Mouse (Mus musculus) olfactory bulb, adult 2 months (tissue): Measurements from ENCODE around the gene Kitl. TPM values are rescaled to one million over a fixed set of nuclear protein-coding genes. Genes with fewer than 3 reads are reported as not detected.

Experiments used
- H3K27ac ChIP-seq: fragments of 200-500 bp; 2 replicates; pipeline ENCODE4 v1.5.1; 2012; ENCODE audit warnings: low read depth, low read length; ENCODE audit not compliant: insufficient read depth
- H3K4me1 ChIP-seq: fragments of 200-500 bp; 2 replicates; pipeline ENCODE4 v1.6.1; 2012; ENCODE audit warnings: low read length; ENCODE audit not compliant: control insufficient read depth, insufficient read depth
- H3K4me3 ChIP-seq: fragments of 200-500 bp; 2 replicates; pipeline ENCODE4 v1.5.1; 2012; ENCODE audit warnings: mild to moderate bottlenecking, low read depth, low read length, moderate library complexity; ENCODE audit not compliant: insufficient read depth
- CTCF ChIP-seq: fragments of 200-500 bp; IDR thresholded peaks from 2 replicates; pipeline ENCODE4 v1.5.1; 2012; ENCODE audit warnings: low read depth, mild to moderate bottlenecking, low read length, moderate library complexity; ENCODE audit not compliant: insufficient read depth
- POLR2A ChIP-seq: fragments of 200-500 bp; IDR thresholded peaks from 2 replicates; pipeline ENCODE4 v1.6.1; 2012; ENCODE audit warnings: mild to moderate bottlenecking, low read depth, low read length, moderate library complexity; ENCODE audit not compliant: insufficient read depth
- WGBS: fragments of 180-500 bp; shearing (Covaris S2); methylation state at CpG from one replicate; pipeline ENCODE4 v1.1.7; 2018; 5-methylcytosine and 5-hydroxymethylcytosine counted together
- polyA plus RNA-seq: library from polyadenylated mRNA; stranded (reverse); fragments of >200 nt; gene quantifications from 2 replicates; pipeline ENCODE4 v1.2.4, GENCODE M21; 2012; ENCODE audit warnings: low replicate concordance; ENCODE audit not compliant: missing spikeins, insufficient read depth, insufficient read length

The Kitl gene
- polyA plus RNA-seq, 1 experiment, result not detected

DNA sequence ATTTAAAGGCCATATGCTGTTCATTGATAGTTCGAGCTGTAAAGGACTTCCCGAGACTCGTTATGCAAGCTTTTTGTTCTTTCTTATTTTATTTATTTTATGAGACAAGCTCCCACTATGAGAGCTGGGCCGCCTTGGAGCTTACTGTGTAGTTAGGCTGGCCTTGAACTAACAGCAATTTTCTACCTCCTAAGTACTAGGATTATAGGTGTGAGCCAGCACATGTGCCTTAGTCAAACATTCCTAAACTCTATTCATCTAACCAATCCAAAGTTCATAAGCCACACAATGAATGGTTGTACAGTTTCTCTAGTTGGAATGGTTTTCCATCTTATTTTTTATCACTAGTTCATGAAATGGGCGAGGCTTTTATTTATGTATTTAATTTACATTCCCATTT lies 28.3 kb downstream of the Kitl start:
- H3K4me1 ChIP-seq, result no peaks in the 10 kb centered on the region
- WGBS, result 96% methylated on average over 5 of the region's 5 CpGs
- H3K4me3 ChIP-seq, result no peak overlapping the region
- TF ChIP-seq POLR2A (no peak), CTCF (no peak)
- no peak overlapping the region for H3K27ac ChIP-seq

- H3K4me1 ChIP-seq, result no peaks in the 10 kb centered on the region
- 98% methylated on average over 6 of the region's 6 CpGs for WGBS
Observed at GRCm38 (mm10) chr10:100044153-100044552, 28.7 kb downstream of the Kitl start.

DNA sequence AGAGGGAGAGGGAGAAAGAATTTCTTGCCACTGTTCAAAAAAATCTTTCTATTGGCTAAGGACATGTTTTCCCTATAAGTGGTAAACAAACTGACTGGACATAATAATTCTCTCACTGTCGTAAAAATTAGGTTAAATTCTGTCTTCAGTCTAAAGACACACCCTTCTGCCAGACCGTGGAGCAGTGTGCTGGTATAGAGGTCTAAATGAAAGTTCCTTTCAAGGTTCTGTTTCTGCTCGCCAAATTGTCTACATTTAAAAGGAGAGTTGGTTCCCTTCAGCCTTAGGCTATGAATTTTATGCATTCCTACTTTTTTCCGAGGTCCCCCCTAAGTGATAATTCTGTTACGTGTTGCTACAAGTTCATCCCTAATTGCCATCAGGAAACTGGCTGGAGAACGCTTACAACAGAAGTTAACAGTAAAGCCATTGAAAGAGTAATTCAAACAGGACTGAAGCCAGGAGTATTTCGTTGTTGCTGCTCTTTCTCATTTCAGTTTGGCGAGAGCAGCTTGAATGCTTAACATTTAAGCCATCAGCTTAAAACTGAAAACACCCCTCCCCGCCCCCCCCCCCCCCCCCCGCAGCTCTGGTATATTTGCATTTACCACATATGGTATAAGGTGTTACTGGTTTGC lies 35.8 kb downstream of the Kitl start:
- WGBS, result 22% methylated on average over 10 of the region's 10 CpGs
- Histone ChIP-seq H3K27ac (no peak overlapping the region), H3K4me3 (no peak overlapping the region)

More at GRCm38 (mm10) chr10:100044153-100044552, 28.7 kb downstream of the Kitl start:
- H3K4me3 ChIP-seq, result no peak overlapping the region
- no peak for TF ChIP-seq CTCF
- TF ChIP-seq POLR2A, result no peak
- H3K27ac ChIP-seq, result no peak overlapping the region

DNA sequence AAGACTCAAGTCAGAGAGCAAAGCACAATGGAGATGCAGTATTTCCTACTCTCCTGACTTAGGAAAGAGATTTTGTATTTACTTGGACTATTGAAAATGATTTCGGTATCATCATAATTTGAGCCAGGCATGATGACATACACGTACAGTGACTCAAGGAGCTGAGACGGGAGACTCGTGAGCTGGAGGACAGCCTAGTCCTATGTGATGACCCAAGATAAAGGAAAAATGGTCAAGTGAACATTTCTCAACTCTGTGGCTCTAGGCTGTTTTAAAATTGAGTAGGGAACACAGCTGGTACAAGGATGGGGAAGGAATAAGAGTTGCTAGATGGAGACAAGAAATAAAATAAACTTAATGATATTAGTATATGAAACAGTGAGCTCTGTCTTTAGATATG lies 37.0 kb downstream of the Kitl start:
- Histone ChIP-seq H3K27ac (no peak overlapping the region), H3K4me1 (no peaks in the 10 kb centered on the region), H3K4me3 (no peak overlapping the region)
- 91% methylated on average over 4 of the region's 4 CpGs for WGBS
- TF ChIP-seq POLR2A, result no peak
- no peak for TF ChIP-seq CTCF

More for the DNA sequence above, 35.8 kb downstream of the Kitl start:
- no peaks in the 10 kb centered on the region for H3K4me1 ChIP-seq
- TF ChIP-seq CTCF (no peak), POLR2A (no peak)

- WGBS, result 91% methylated on average over 4 of the region's 4 CpGs
- H3K27ac ChIP-seq, result no peak overlapping the region
Observed at GRCm38 (mm10) chr10:100052911-100053310, 37.5 kb downstream of the Kitl start.

GRCm38 (mm10) chr10:100054006-100054405 lies 38.6 kb downstream of the Kitl start:
- Histone ChIP-seq H3K4me1 (no peaks in the 10 kb centered on the region), H3K4me3 (no peak overlapping the region), H3K27ac (no peak overlapping the region)
- 55% methylated on average over 3 of the region's 3 CpGs for WGBS
- TF ChIP-seq POLR2A, result no peak
- no peak for TF ChIP-seq CTCF

More at GRCm38 (mm10) chr10:100052911-100053310, 37.5 kb downstream of the Kitl start:
- no peak overlapping the region for H3K4me3 ChIP-seq
- no peaks in the 10 kb centered on the region for H3K4me1 ChIP-seq
- TF ChIP-seq POLR2A (no peak), CTCF (no peak)

GRCm38 (mm10) chr10:100055082-100055481 lies 39.7 kb downstream of the Kitl start:
- Histone ChIP-seq H3K4me1 (no peaks in the 10 kb centered on the region), H3K4me3 (no peak overlapping the region), H3K27ac (no peak overlapping the region)
- 92% methylated on average over 2 of the region's 2 CpGs for WGBS
- TF ChIP-seq POLR2A, result no peak
- no peak for TF ChIP-seq CTCF

GRCm38 (mm10) chr10:100057106-100057623 lies 41.7 kb downstream of the Kitl start:
- TF ChIP-seq CTCF (no peak), POLR2A (no peak)
- no peak overlapping the region for H3K27ac ChIP-seq
- 84% methylated on average over 1 of the region's 1 CpGs for WGBS
- no peak overlapping the region for H3K4me3 ChIP-seq
- no peaks in the 10 kb centered on the region for H3K4me1 ChIP-seq

DNA sequence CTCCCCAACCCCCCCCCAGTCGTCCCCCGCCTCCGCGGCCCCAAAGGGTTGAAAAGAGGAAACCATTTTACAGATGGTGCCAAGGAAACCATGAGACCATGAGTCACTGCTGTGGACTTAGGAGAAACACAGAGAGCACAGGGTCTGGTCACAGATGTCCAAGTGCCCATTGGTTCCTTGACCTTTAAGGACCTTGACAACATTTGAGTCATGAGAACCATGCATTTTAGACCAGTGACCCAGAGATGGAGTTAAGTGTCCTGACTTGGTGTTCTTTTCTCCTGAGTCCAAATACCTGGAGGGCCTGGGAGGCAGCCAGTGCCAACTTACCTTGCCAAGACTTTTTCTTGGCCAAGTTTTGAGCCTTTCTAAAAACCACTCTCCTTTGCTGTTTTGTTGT lies 43.9 kb downstream of the Kitl start:
- Histone ChIP-seq H3K4me1 (no peaks in the 10 kb centered on the region), H3K27ac (no peak overlapping the region), H3K4me3 (no peak overlapping the region)
- 91% methylated on average over 4 of the region's 4 CpGs for WGBS
- TF ChIP-seq CTCF (no peak), POLR2A (no peak)
